Mouse (Mus musculus): Measurements from ENCODE around the gene Pafah1b1.

Gene Pafah1b1

GRCm38 (mm10) chr11:74724235-74724791, at the start of gene Pafah1b1:
Gene Pafah1b1, minus strand, starts transcription at chr11:74724670.
- peak; percentile 79 for DNase-seq (ENCODE audit: low spot score)

- no peak for DNase-seq (ENCODE audit: low spot score)
Measured at GRCm38 (mm10) chr11:74772386-74772785, 47.9 kb upstream of the Pafah1b1 start.

GRCm38 (mm10) chr11:74771650-74772049, 47.2 kb upstream of the Pafah1b1 start:
- no peak for DNase-seq (ENCODE audit: low spot score)

DNA sequence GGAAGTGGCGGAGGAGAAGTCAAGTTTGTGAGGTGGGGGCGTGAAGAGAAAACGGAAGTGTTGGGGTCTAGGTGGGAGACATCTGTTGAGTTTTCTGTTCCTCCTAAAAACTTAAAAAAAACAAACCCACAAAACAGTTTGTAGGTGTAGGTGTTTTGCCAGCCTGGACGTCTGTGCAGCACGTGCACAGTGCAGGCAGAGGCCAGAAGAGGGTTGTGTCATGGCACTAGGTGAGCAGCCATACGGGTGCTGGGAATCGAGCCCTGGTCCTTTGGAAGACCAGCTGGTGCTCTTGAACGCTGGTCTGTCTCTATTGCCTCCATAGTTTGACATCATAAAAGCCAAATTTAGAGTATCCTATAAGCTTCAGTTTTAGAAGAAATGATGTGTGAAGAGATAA, 46.8 kb upstream of the Pafah1b1 start:
- no peak for DNase-seq (ENCODE audit: low spot score)

- peak; percentile 85 for DNase-seq (ENCODE audit: low spot score)
Measured at GRCm38 (mm10) chr11:74770595-74771207, 46.2 kb upstream of the Pafah1b1 start, which contains the start of gene Mettl16. Gene Mettl16, plus strand, starts transcription at chr11:74770830.

- no peak for DNase-seq (ENCODE audit: low spot score)
Measured at GRCm38 (mm10) chr11:74770037-74770436, 45.6 kb upstream of the Pafah1b1 start.

- peak; percentile 13 for DNase-seq (ENCODE audit: low spot score)
Measured at GRCm38 (mm10) chr11:74768045-74768444, 43.6 kb upstream of the Pafah1b1 start.

DNA sequence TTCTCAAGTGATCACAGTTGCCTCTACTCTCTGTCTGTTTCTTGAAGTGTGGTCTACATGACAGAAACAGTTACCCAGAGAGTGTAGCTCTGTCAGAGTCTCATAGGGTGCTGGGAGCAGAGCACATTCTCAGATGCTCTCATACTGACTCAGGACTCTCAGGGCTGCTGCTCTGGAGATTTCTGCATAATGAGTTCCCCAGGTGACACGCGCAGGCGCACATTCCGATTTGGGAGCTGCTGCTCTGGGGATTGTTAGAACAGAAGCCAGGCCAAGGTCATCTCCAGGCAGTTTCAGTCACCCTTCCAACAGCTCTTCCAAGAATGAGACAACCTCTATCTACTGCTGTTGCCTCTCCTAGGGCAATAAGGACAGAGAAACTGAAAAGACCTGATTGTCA, 43.0 kb upstream of the Pafah1b1 start:
- DNase-seq (ENCODE audit: low spot score), result no peak

- no peak for DNase-seq (ENCODE audit: low spot score)
Measured at GRCm38 (mm10) chr11:74763960-74764625, 39.6 kb upstream of the Pafah1b1 start.

- DNase-seq (ENCODE audit: low spot score), result no peak
Measured at GRCm38 (mm10) chr11:74761011-74761705, 36.7 kb upstream of the Pafah1b1 start.

DNA sequence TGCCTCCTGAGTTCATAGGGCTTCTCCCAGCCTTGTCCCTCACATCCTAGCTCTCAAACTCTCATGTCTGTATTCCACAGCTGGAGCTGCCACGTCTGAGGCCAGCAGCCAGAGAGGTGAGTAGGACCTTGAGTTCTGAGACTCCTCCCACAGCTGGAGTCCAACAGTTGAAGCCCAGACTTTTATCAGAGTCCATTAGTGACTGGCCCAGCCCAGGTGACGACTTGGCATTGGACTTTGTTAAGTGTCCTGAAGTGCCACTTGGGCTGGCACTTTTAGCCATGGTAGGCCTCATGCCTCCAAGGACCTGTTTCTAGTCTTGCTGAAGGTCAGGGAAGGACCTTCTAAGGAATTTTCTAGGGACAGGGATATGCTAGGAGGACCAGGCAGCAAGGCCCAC, 32.2 kb upstream of the Pafah1b1 start:
- no peak for DNase-seq (ENCODE audit: low spot score)

DNA sequence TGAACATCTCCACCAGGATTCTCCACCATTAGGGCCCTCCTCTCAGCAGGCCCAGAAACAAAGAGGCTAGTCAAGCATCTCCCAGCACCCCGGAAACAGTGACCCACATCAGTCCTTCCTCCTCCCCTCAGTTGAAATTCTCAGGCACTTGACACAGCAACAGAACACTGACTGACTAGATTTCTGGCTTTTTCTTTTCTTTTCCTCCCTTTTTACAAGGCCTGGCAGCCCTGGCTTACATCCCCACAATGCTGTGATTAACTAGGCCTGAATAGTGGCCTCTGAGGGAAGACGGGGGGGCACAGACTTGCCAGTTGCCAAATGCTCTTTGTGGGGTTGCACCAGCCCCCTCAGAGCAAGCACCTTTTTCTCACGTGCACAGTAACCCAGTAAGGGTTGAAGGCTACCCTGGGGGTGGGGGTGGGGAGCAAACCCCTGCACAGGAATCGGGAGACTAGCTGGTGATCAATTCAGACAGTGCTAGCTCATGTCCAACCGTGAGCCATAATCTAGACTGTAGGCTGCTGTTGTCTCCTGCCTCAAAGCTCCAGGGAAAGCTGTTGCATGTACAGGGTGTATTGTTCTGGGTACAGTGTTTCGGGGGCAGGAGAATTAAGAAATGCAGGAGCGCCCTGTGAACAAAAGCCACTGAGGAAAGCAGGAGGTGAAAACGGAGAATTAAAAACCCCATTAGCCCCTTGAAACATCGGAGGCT, 27.0 kb upstream of the Pafah1b1 start:
- no peak for DNase-seq (ENCODE audit: low spot score)

DNA sequence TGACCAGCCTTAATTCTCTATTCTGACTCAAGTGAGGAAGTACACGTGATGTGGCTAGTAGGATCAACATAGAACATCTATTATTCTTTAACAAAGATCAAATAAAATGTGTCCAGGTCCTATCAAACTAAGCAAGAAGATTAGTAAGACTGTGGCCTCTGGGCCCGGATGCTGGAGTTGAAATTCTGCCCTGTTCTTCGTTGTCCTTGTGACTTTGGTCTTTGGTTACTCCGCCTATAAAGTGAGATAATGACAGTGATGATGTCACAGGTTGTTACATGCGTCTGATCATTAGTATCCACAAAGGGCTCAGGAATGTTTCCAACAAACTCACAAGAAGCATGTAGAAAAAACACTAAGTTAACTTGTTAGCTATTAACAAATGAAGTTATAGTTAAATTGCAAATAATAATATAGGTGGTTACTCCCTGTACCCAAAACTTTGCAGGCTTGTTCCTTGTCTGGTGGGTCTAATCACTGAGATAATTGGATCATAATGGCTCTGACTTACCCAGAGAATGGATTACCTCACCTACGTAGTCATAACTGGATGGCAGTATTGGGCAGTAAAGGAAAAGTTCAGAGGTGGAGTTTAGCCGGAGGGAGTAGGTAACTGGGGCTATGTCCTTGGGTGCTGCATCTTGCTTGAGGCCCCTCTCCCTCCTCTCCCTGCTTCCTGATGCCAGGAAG, 26.3 kb upstream of the Pafah1b1 start:
- no peak for DNase-seq (ENCODE audit: low spot score)

DNA sequence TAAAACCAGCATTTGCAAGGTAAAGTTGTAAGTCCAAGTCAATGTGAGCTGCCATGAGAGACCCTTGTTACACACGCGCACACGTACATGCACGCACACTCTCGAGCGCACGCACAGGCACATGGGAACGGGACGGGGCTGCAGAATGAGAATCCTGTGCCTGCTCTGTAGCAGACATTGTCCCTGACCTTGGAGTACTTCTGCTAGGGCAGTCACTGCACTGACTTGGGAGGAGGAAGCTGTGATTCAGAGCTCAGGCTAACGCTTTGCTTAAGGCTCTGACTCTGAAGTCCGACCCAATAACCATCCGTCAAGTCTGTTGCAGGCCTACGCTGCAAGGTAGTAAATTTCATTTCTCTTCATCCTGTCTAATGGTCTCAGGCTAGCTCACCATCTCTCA, 24.8 kb upstream of the Pafah1b1 start:
- no peak for DNase-seq (ENCODE audit: low spot score)

- DNase-seq (ENCODE audit: low spot score), result no peak
Measured at GRCm38 (mm10) chr11:74748022-74748421, 23.6 kb upstream of the Pafah1b1 start.

DNA sequence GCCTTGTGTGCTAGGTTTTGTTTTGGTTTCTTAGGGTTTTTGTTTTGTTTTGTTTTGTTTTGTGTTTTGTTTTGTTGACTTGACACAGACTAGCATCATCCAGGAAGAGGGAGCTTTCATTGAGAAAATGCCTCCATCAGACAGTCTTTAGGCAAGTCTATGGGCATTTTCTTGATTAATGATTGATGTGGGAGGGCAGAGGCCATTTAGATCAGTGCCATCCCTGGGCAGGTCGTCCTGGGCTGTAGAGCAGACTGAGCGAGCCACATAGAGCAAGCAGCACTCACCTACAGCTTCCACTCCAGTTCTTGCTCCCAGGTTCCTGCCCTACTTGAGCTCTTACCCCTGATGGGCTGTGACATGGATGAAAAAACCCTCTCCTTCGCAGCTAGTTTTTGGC, 13.4 kb upstream of the Pafah1b1 start:
- no peak for DNase-seq (ENCODE audit: low spot score)

GRCm38 (mm10) chr11:74734917-74735316, 10.4 kb upstream of the Pafah1b1 start:
- DNase-seq (ENCODE audit: low spot score), result no peak

DNA sequence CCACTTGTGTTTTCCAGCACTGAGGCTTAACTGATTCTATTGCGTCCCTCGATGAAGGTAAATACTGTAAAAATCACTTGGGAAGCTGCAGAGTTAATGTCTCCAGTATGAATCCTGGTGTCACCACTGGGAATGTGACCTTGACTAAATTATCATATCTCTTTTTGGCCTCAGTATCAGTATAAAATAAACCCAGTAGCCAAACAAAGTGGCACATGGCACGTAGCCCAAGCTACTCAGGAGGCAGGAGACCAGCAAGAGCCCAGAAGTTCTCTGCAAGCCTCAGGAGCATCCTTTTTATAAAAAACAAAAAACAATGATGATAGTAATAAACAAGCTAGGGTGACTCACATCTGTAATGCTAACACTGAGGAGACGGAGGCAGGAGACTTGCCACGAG, 711 bp upstream of the Pafah1b1 start:
- DNase-seq (ENCODE audit: low spot score), result no peak

GRCm38 (mm10) chr11:74723357-74724234, 874 bp downstream of the Pafah1b1 start:
- DNase-seq (ENCODE audit: low spot score), result peak; percentile 79

DNA sequence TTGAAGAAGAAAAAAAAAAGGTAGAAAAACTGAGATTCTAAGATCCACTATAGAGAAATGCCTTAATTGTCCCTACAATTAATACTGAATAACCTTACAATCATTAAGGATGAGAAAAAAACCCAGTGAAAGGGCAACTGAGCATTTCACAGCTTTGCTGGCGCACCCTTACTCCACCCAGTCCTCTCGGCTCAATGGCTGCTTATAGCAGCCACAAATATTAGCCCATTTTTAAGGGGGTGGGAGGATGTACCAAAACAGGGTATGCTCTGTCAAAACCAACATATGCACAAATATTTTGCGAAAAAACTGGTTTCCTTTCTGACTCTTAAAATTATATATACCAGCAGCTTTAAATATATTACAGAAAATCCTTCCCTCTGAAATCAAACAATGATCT, 2.5 kb downstream of the Pafah1b1 start:
- DNase-seq (ENCODE audit: low spot score), result no peak

- DNase-seq (ENCODE audit: low spot score), result no peak
Measured at GRCm38 (mm10) chr11:74721141-74721540, 3.3 kb downstream of the Pafah1b1 start.

Measured in spleen, adult 12 weeks (tissue).